Mouse (Mus musculus): ENCODE measurements at regions not wholly inside any gene's neighbourhood (a gene's known extent, or its start where the extent isn't known, plus 50 kb on each side); places are given as distances from the start of the nearest gene placed in this dataset.

DNA sequence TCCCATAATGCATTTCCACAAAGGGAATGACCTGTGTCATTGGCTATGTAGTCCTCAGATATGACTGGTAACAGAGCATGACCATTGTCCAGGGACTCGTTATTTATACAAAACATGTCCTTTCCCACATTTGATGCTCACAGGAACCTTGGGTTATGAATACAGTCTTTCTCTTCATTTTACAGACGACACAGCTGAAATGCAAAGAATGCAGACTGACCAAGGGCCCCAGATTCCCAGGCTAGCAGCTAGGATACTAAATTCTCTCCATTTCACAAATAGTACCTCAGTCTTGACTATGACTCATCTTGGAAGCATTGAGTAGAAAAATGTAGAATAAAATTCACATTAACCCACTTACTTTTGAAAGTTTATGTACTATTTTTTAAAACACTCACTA lies 182.7 kb upstream of the Sox4 start:
- ATAC-seq (ENCODE audit: insufficient number of reproducible peaks, insufficient read depth, low FRiP score, low read depth), result no peak
- no peaks in the 10 kb centered on the region for H3K36me3 ChIP-seq (ENCODE audit: control insufficient read depth, insufficient read depth, low read length)
- no peaks in the 10 kb centered on the region for H3K27me3 ChIP-seq (ENCODE audit: control insufficient read depth, insufficient read depth, low read length)
- WGBS, result 77% methylated on average over 2 of the region's 2 CpGs
- H3K9me3 ChIP-seq (ENCODE audit: control insufficient read depth, low read depth, low read length), result peaks cover 3% of the 10 kb centered on the region; the same call in 1 of the 2 replicates
- no peaks in the 10 kb centered on the region for H3K4me1 ChIP-seq (ENCODE audit: control insufficient read depth, insufficient read depth, low read length)
- no peak overlapping the region for H3K4me2 ChIP-seq (replicated peaks; ENCODE audit: low read depth, low read length)
- no peak overlapping the region for H3K4me3 ChIP-seq (ENCODE audit: low read depth, low read length)
- no peak overlapping the region for H3K9ac ChIP-seq (replicated peaks; ENCODE audit: low read depth, low read length)
- no peak overlapping the region for H3K27ac ChIP-seq (ENCODE audit: low read length)

- Histone ChIP-seq H3K36me3 (ENCODE audit: control insufficient read depth, insufficient read depth, low read length) (no peaks in the 10 kb centered on the region), H3K9ac (replicated peaks; ENCODE audit: low read depth, low read length) (no peak overlapping the region), H3K9me3 (ENCODE audit: control insufficient read depth, low read depth, low read length) (no peaks in the 10 kb centered on the region), H3K27me3 (ENCODE audit: control insufficient read depth, insufficient read depth, low read length) (no peaks in the 10 kb centered on the region), H3K4me2 (replicated peaks; ENCODE audit: low read depth, low read length) (no peak overlapping the region), H3K4me1 (ENCODE audit: control insufficient read depth, insufficient read depth, low read length) (no peaks in the 10 kb centered on the region), H3K27ac (ENCODE audit: low read length) (no peak overlapping the region), H3K4me3 (ENCODE audit: low read depth, low read length) (no peak overlapping the region)
- ATAC-seq (ENCODE audit: insufficient number of reproducible peaks, insufficient read depth, low FRiP score, low read depth), result no peak
Measured at GRCm38 (mm10) chr13:29127499-29127898, 174.0 kb upstream of the Sox4 start.

DNA sequence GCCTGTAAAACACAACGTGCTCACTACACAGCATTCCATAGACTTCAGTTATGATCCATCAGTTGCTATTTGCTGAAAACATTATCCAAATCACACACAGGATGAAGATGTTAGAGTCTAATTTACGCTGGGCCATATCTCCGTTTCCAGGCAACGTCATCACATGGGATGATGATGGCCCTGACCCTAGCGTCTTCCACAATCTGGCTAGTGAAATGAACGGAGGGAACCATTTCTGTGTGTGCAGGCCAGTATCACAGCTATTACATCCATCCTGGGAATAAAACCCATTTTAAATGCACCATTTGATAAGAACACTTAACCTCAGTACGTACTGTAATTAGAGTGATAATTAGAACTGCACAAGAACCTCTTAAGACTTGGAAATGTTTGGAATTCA lies 170.0 kb upstream of the Sox4 start:
- no peaks in the 10 kb centered on the region for H3K36me3 ChIP-seq (ENCODE audit: control insufficient read depth, insufficient read depth, low read length)
- H3K9ac ChIP-seq (replicated peaks; ENCODE audit: low read depth, low read length), result no peak overlapping the region
- no peaks in the 10 kb centered on the region for H3K27me3 ChIP-seq (ENCODE audit: control insufficient read depth, insufficient read depth, low read length)
- WGBS, result 85% methylated on average over 7 of the region's 7 CpGs
- no peak for ATAC-seq (ENCODE audit: insufficient number of reproducible peaks, insufficient read depth, low FRiP score, low read depth)
- no peaks in the 10 kb centered on the region for H3K9me3 ChIP-seq (ENCODE audit: control insufficient read depth, low read depth, low read length)
- no peak overlapping the region for H3K4me2 ChIP-seq (replicated peaks; ENCODE audit: low read depth, low read length)
- no peaks in the 10 kb centered on the region for H3K4me1 ChIP-seq (ENCODE audit: control insufficient read depth, insufficient read depth, low read length)
- H3K27ac ChIP-seq (ENCODE audit: low read length), result no peak overlapping the region
- H3K4me3 ChIP-seq (ENCODE audit: low read depth, low read length), result no peak overlapping the region

DNA sequence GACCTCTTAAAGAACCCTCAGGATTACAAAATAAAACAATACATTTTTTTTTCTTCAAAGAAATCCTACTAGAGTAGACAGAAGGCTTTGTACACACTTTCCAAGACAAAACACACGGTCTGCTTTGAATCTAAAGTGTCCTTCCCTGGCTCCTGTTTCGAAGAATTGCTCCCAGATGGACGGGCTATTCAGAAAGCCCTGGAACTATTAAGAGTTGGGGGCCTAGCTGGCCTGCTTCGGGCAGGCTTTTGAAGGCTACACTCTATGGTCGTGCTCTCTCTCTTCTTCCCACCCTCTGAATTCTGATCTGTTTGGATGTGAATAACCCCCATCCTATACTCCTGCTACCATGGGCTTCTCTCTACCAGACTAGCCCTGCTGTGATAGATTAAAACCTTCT lies 167.6 kb upstream of the Sox4 start:
- Histone ChIP-seq H3K9ac (replicated peaks; ENCODE audit: low read depth, low read length) (no peak overlapping the region), H3K9me3 (ENCODE audit: control insufficient read depth, low read depth, low read length) (no peaks in the 10 kb centered on the region), H3K36me3 (ENCODE audit: control insufficient read depth, insufficient read depth, low read length) (no peaks in the 10 kb centered on the region), H3K27ac (ENCODE audit: low read length) (no peak overlapping the region), H3K4me3 (ENCODE audit: low read depth, low read length) (no peak overlapping the region), H3K27me3 (ENCODE audit: control insufficient read depth, insufficient read depth, low read length) (no peaks in the 10 kb centered on the region), H3K4me2 (replicated peaks; ENCODE audit: low read depth, low read length) (no peak overlapping the region), H3K4me1 (ENCODE audit: control insufficient read depth, insufficient read depth, low read length) (no peaks in the 10 kb centered on the region)
- no peak for ATAC-seq (ENCODE audit: insufficient number of reproducible peaks, insufficient read depth, low FRiP score, low read depth)
- 75% methylated on average over 5 of the region's 5 CpGs for WGBS

DNA sequence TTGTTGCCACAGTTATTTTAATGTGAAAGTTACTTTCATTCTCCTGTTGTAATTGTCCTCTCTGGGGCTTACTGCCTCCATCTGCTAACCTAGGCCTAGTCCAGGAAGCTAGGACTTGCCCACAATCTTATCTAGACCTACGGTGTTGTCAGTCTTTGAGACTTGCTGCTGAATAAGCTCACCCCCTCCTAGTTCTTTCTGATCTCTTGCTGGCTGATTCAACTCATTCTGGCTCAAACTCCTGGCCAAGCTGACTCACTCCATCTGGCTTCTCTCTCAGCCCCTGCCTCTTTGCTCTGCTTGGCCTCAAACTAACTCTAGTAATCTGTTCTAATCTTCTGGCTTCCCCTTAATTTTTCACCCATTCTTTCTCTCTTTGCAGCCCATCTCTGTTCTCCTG lies 165.8 kb upstream of the Sox4 start:
- WGBS, result 93% methylated on average over 1 of the region's 1 CpGs
- no peak overlapping the region for H3K9ac ChIP-seq (replicated peaks; ENCODE audit: low read depth, low read length)
- no peak for ATAC-seq (ENCODE audit: insufficient number of reproducible peaks, insufficient read depth, low FRiP score, low read depth)
- H3K27ac ChIP-seq (ENCODE audit: low read length), result no peak overlapping the region
- H3K27me3 ChIP-seq (ENCODE audit: control insufficient read depth, insufficient read depth, low read length), result no peaks in the 10 kb centered on the region
- no peak overlapping the region for H3K4me3 ChIP-seq (ENCODE audit: low read depth, low read length)
- no peaks in the 10 kb centered on the region for H3K9me3 ChIP-seq (ENCODE audit: control insufficient read depth, low read depth, low read length)
- H3K4me2 ChIP-seq (replicated peaks; ENCODE audit: low read depth, low read length), result no peak overlapping the region
- no peaks in the 10 kb centered on the region for H3K36me3 ChIP-seq (ENCODE audit: control insufficient read depth, insufficient read depth, low read length)
- H3K4me1 ChIP-seq (ENCODE audit: control insufficient read depth, insufficient read depth, low read length), result no peaks in the 10 kb centered on the region

DNA sequence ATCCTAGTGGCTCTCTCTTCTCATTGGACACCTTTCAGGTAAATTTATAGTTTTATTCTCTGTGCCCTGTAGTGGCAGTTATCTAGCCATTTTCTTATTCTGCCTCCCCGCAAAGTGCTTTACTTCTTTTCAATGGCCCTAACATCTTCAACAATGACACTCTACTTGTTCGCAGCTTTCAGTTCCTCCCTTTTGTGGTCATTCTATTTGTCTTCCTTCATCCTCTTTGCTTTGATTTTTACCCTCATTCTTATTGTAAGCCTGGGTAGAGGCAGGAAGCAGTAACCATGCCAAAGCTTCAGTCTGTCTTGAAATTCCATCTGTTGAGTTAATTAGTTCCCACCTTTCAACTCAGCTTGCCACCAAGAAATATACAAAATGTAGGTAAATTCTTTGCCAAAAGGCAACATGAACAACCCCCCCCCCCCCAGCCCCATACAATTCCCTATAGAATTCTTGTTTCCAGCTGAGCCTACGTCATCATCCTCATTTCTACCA lies 161.5 kb upstream of the Sox4 start:
- no peak overlapping the region for H3K9ac ChIP-seq (replicated peaks; ENCODE audit: low read depth, low read length)
- H3K27ac ChIP-seq (ENCODE audit: low read length), result no peak overlapping the region
- no peak overlapping the region for H3K4me3 ChIP-seq (ENCODE audit: low read depth, low read length)
- no peak for ATAC-seq (ENCODE audit: insufficient number of reproducible peaks, insufficient read depth, low FRiP score, low read depth)
- no peak overlapping the region for H3K4me2 ChIP-seq (replicated peaks; ENCODE audit: low read depth, low read length)
- no peaks in the 10 kb centered on the region for H3K27me3 ChIP-seq (ENCODE audit: control insufficient read depth, insufficient read depth, low read length)
- WGBS, result 87% methylated on average over 3 of the region's 3 CpGs
- no peaks in the 10 kb centered on the region for H3K9me3 ChIP-seq (ENCODE audit: control insufficient read depth, low read depth, low read length)
- H3K4me1 ChIP-seq (ENCODE audit: control insufficient read depth, insufficient read depth, low read length), result no peaks in the 10 kb centered on the region
- H3K36me3 ChIP-seq (ENCODE audit: control insufficient read depth, insufficient read depth, low read length), result no peaks in the 10 kb centered on the region

GRCm38 (mm10) chr13:29110127-29110526 lies 156.6 kb upstream of the Sox4 start:
- WGBS, result 51% methylated on average over 5 of the region's 5 CpGs
- no peak overlapping the region for H3K27ac ChIP-seq (ENCODE audit: low read length)
- no peaks in the 10 kb centered on the region for H3K27me3 ChIP-seq (ENCODE audit: control insufficient read depth, insufficient read depth, low read length)
- no peaks in the 10 kb centered on the region for H3K4me1 ChIP-seq (ENCODE audit: control insufficient read depth, insufficient read depth, low read length)
- H3K4me2 ChIP-seq (replicated peaks; ENCODE audit: low read depth, low read length), result no peak overlapping the region
- no peak overlapping the region for H3K4me3 ChIP-seq (ENCODE audit: low read depth, low read length)
- H3K9me3 ChIP-seq (ENCODE audit: control insufficient read depth, low read depth, low read length), result no peaks in the 10 kb centered on the region
- no peaks in the 10 kb centered on the region for H3K36me3 ChIP-seq (ENCODE audit: control insufficient read depth, insufficient read depth, low read length)
- H3K9ac ChIP-seq (replicated peaks; ENCODE audit: low read depth, low read length), result no peak overlapping the region
- no peak for ATAC-seq (ENCODE audit: insufficient number of reproducible peaks, insufficient read depth, low FRiP score, low read depth)

- no peaks in the 10 kb centered on the region for H3K36me3 ChIP-seq (ENCODE audit: control insufficient read depth, insufficient read depth, low read length)
- H3K4me2 ChIP-seq (replicated peaks; ENCODE audit: low read depth, low read length), result no peak overlapping the region
- H3K9ac ChIP-seq (replicated peaks; ENCODE audit: low read depth, low read length), result no peak overlapping the region
- H3K4me3 ChIP-seq (ENCODE audit: low read depth, low read length), result no peak overlapping the region
- H3K9me3 ChIP-seq (ENCODE audit: control insufficient read depth, low read depth, low read length), result no peaks in the 10 kb centered on the region
- H3K27ac ChIP-seq (ENCODE audit: low read length), result no peak overlapping the region
- 88% methylated on average over 18 of the region's 18 CpGs for WGBS
- no peaks in the 10 kb centered on the region for H3K27me3 ChIP-seq (ENCODE audit: control insufficient read depth, insufficient read depth, low read length)
- no peak for ATAC-seq (ENCODE audit: insufficient number of reproducible peaks, insufficient read depth, low FRiP score, low read depth)
- H3K4me1 ChIP-seq (ENCODE audit: control insufficient read depth, insufficient read depth, low read length), result no peaks in the 10 kb centered on the region
Measured at GRCm38 (mm10) chr13:29109064-29109856, 155.7 kb upstream of the Sox4 start.

DNA sequence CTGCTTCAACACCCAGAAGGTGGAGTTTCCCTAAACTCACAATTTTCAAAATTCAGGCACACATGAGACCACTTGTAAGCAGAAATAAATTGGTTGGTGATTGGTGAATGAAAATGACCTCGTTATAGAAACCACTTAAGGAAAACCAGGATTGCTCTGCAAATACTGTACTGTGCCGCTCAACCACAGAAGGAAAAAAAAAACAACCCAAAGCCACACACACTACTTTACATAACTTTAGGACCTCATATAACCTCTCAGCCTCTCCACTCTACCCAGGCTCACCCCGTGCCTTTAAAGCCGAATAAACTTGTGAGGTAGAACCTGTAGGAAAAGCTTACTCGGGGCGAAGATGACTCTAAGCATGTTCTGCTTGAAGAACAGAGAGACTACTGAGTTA lies 154.7 kb upstream of the Sox4 start:
- ATAC-seq (ENCODE audit: insufficient number of reproducible peaks, insufficient read depth, low FRiP score, low read depth), result no peak
- 94% methylated on average over 6 of the region's 6 CpGs for WGBS
- no peaks in the 10 kb centered on the region for H3K36me3 ChIP-seq (ENCODE audit: control insufficient read depth, insufficient read depth, low read length)
- H3K4me2 ChIP-seq (replicated peaks; ENCODE audit: low read depth, low read length), result no peak overlapping the region
- H3K27me3 ChIP-seq (ENCODE audit: control insufficient read depth, insufficient read depth, low read length), result no peaks in the 10 kb centered on the region
- no peak overlapping the region for H3K27ac ChIP-seq (ENCODE audit: low read length)
- H3K4me1 ChIP-seq (ENCODE audit: control insufficient read depth, insufficient read depth, low read length), result no peaks in the 10 kb centered on the region
- no peaks in the 10 kb centered on the region for H3K9me3 ChIP-seq (ENCODE audit: control insufficient read depth, low read depth, low read length)
- no peak overlapping the region for H3K9ac ChIP-seq (replicated peaks; ENCODE audit: low read depth, low read length)
- no peak overlapping the region for H3K4me3 ChIP-seq (ENCODE audit: low read depth, low read length)
